Mouse (Mus musculus): ENCODE results near the gene Hsd17b6.
A peak's percentile ranks its signal among the peaks of the same experiment; 100 is the strongest.

The Hsd17b6 gene

DNA sequence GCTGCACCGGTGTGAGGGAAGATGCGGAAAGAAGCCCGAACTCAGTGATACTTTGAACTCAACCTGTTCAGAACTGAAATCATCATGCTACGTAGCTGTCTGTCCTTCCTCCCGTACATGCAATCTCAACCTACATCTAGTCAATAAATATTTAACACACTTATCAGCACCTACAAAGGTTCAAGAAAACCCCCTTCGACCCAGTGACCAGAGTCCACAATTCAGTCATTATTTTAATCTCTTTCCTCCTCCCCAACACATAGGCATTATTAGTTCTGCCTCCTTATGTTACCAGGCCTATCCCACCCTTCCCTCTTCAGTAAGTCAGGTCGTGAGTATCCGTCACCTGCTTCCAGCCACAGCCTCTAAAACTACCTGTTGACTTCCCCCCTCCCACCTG, 1.9 kb downstream of the Hsd17b6 start:
- DNase-seq (ENCODE audit: low spot score): no peak

DNA sequence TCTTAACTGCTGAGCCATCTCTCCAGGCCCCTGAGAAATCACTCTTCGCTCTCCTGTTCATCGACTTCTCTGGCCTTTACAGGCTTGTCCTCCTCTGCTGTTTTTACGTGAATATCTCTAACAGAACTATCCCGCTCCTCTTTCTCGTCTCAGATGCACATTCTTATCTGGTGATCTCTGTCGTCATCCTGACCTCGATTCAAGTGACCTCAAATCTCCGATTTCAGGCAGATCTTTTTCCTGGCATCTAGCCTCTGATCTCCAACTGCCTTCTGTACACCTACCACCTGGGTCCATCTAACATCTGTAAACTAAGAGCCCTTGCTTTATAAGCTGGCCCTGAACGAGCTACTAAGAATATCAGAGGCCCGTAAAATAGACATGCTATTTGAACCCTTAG, 2.5 kb downstream of the Hsd17b6 start:
- DNase-seq (ENCODE audit: low spot score): no peak

DNA sequence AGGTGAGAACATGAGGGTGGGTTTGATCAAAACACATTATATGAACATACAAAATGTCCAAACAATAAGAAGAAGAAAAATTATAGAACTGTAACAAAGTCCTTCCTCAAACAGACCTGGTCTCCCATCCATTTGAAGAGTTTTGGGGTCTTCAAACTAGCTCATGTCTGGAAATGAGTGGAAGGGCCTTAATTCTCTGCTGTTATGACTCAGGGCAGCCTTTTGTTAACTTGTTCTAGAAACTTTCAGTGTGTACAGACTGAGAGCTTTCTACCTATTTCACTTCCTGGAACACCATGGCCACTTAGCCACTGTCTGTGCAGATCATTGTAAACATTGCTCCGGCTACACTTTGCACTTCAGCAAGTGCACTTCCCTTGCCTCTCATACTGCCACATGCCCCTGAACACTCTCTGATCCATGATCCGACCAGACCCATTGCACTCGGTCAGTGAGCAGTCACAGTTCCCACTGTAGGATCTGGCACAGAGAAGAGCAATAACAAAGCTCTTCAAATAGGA, 4.1 kb downstream of the Hsd17b6 start:
- no peak for DNase-seq (ENCODE audit: low spot score)

DNA sequence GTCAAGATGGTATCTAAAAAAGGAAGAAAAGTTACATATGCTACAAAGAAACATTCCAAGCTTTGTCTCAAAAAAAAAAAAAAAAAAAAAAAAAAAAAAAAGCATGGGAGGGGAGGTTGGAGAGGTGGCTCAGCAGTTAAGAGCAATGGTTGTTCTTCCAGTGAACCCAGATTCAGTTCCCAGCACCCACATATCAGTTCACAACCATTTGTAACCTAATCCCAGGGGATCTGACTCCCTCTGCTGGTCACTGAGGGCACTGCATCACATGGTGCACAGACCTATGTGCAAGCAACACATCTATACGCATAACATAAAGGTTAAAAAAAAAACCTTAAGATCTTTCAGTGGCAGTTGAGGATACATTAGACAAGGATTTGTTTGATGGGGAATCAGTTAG, 9.2 kb downstream of the Hsd17b6 start:
- no peak for DNase-seq (ENCODE audit: low spot score)

DNA sequence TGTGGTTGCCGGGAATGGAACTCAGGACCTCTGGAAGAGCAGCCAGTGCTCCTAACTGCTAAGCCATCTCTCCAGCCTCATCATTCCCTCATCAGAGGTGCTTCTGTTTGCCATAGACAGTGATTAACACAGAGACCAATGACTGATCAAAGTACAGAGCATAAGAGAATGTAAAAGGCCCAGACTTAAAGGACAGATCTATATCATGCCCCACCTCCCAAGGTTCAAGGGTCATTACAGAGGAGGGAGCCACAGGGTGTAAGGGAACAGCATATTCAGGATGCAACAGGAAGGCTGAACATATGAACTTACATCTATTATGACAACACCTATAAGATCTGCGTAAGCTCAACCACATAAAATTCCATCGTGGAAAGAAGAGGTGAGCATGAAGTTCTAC, 10.7 kb downstream of the Hsd17b6 start:
- DNase-seq (ENCODE audit: low spot score): no peak

DNA sequence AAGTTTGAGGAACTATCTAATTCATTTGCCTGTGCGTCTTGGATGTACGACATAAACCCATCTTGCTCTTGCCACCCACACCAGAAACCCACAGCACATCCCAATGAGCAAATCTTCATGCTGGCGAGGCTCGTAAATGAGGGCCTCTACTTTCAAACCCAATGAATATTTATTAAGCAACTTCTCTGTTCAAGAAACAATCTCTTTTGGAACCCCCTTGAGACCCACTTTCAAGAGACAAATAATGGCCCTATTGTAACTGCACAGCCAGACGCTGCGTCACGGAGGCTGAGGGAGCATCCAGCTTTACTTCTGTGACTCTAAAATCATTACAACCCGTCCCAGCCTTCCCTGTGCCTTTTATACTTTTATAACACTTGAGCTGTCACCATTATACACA, 21.8 kb downstream of the Hsd17b6 start:
- peak; percentile 6 for DNase-seq (ENCODE audit: low spot score)

DNA sequence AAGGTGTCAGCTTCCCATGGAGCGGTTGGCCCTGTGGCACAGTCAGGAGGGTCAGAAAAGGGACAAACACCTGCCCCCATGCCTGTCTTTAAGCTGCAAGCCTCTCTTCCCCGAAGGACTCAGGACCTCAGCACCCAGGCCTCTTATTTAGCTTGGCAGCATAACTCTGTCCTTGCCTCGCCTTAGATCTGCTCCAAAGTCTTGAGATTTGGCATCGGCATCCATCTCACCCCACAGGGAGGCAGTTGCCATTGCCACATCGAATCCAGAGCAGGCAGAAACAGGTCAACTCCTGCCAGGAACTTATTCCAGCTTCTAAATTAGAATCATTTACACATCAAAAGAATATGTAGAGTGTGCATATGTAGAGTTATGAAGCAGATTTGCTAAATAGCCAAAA, 22.8 kb downstream of the Hsd17b6 start:
- no peak for DNase-seq (ENCODE audit: low spot score)

DNA sequence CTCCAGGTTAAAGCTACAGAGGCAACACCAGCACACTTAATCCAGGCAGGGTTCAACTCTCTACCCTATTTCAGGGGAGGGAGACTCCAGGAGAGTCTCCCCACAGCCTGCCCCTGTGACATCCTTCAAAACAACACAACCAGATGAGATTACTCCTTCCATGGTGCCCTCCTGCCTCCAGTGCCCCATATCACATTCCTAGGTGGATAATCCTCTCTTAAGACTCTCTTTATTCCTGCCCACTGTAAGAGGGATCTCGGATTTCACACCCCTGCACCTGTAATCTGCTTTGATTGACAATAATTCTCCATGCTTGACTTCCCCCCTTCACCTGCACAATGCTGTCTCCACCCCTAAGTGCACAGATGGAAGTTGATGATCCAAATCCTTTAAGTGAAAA, 31.9 kb downstream of the Hsd17b6 start:
- no peak for DNase-seq (ENCODE audit: low spot score)

DNA sequence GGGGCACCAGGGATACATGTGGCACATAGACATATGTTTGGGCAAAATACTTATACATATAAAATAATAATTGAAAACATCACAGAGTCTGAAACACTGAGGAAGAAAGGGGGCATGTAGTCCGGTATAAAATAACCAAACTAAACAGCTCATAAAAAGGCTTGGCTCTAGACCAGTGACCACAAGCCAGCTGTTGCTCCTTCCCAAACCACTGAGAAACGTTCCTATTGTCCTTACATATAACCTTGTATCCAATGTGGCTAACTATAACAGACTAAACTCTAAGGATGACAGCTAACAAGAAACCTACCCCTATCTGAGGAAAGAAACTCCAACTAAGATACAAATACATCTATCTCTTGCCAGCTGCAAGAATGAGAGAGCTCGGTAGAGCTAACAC, 33.3 kb downstream of the Hsd17b6 start:
- DNase-seq (ENCODE audit: low spot score): no peak

DNA sequence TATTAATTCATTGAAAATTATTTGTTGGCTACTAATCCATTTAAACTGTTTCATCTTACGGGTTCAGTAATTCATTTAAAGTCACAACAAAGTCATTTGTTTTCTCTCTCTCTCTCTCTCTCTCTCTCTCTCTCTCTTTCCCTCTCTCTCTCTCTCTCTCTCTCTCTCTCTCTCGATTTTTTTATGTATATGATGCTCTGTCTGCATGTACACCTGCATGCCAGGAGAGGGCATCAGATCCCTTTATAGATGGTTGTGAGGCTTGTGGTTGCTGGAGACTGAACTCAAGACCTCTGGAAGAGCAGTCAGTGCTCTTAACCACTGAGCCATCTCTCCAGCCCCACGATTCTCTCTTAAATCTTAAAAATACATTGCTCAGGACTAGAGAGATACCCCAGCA, 36.3 kb downstream of the Hsd17b6 start:
- DNase-seq (ENCODE audit: low spot score): no peak

DNA sequence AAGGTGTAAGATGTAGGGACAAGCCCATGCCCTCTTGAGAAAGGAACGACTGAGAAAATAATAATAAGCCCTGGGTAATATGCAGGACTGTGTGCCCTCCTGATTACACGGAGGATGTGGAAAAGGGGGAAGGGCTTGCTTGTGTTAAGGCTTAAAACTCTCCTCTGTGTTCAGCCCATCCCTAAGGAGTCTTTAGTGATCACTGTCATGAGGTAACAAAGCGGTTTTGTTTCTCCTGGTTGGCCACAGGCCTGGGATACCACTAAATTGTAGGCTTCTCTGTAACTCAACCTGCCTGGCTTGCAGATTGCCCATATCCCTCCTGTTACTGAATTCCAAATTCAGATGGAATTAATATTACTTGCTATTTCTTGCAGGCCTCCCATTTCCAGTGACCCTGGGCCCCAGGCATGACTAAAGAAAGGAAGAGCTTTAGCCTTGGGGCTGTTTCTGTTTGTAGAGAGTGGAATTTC, 37.0 kb downstream of the Hsd17b6 start:
- DNase-seq (ENCODE audit: low spot score): no peak

DNA sequence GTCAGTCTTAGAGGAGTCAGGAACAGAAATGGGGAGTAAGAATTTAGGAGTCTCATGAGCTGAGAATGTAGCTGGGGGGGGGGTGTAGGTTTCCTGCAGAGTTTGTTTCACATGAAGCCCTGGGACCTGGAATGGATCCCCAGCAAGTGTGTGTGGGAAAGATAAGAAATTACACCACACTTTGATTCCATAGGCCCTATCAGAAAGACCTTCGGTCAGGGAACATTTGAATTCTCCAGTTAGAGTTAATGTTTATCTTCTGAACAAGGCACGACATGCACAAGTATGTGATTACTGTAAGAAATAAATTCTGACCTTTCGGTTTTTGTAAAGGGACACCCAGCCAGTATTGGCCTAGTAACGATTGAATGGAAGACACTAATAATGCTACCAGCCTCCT, 37.6 kb downstream of the Hsd17b6 start:
- DNase-seq (ENCODE audit: low spot score): no peak

DNA sequence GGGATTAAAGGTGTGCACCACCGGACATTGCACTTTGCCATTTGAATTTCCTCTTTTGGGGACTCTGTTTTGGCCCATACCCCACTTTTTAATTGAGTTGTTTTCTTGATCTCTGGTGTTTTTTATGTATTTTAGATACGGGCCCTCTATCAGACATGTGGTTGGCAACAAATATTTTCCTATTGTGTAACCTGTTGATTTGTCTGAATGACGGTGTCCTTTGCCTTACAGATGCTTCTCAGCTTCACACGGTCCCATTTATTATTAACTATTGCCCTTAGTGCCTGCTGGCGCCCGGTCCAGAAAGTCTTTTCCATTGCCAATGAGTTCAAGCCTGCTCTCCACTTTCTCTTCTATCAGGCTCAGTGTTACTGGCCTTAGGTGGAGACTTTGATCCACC, 40.9 kb downstream of the Hsd17b6 start:
- no peak for DNase-seq (ENCODE audit: low spot score)

DNA sequence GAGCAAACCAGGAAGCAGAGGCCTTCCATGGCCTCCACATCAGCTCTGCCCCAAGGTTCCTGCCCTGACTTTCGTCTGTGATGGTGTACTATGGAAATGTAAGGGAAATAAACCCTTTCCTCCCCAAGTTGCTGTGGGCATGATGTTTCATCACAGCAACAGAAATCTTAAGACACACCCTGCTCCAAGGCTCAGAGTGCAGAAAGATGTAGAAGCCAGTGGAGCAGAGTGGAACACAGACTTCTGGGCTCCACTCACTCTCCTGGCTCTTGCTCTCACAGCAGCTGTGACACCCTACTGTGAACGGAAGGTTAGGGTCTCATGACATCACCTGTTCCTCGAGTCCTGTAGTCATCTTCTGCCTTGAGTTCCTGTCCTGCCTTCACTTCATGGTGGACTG, 43.4 kb downstream of the Hsd17b6 start:
- no peak for DNase-seq (ENCODE audit: low spot score)

DNA sequence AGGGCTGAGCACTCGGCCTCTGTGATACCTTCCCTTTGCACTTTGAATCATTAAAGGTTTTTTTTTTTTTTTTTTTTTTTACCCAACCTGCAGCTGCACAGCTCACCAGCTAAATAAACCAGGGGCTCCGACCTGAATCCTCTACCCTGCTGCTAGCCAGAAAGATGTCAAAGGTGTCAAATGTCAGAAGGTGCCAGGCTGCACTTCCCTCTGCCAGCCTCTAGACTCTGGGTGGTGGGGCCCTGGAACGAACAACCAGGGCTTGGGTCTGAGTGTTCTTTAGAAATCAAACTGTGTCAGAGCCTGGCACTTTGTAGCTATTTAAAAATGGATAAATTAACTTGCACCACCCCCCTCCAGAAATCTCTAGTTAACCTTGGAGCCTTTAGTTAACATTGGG, 45.0 kb downstream of the Hsd17b6 start:
- no peak for DNase-seq (ENCODE audit: low spot score)

DNA sequence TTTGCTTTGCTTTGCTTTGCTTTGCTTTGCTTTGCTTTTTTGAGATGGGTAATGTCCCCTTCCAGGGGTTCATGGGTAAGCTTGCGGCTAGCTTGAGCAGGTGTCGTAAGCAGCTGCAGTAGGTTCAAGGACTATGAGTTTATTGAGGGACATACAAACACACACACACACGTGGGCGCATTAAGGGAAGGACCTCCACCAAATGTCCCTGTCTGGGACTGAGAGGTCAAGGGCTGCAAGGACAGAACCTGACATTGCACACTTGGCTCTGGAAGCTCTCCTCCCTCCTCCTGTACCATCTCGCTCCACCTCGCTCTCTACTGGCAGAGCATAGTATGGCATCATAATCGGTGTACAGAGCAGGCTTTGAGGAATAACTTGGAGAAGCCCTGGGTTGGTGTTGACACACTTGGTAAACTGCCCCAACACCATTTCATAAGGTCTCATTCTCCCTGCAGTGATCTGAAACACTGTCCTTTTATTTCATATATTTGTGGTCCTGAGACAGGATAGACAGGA, 48.2 kb downstream of the Hsd17b6 start:
- no peak for DNase-seq (ENCODE audit: low spot score)

DNA sequence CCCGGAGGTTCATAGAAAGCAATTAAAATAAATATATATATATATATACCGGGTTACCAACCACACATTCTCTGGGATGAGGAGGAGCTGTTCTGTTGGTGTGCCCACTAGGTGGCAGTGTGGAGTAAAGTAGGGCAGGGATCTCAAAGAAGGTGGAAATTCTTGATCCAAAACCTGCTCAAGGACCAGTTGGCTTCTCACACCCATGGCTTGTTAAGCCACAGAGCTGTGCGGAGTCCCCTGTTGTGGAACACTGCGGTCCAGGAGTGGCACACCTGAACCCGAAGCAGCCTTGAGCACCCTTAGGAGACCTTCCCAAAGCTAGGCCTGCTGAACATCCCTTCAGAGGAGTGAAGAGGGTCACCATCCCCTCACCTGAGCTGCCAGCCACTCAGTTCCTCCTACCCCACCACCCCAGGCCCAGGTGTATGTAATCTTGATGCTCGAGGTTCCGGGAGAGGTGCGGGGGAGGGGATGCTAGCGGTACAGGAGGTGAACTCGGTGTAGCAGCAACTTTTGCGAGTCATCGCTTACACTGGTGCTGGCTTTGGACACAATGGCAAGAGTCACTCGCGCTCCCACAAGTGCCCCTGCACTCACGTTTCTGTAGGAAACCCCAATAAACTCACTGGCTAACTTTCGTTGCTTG, 51.1 kb downstream of the Hsd17b6 start:
- peak; percentile 82 for DNase-seq (ENCODE audit: low spot score)

DNA sequence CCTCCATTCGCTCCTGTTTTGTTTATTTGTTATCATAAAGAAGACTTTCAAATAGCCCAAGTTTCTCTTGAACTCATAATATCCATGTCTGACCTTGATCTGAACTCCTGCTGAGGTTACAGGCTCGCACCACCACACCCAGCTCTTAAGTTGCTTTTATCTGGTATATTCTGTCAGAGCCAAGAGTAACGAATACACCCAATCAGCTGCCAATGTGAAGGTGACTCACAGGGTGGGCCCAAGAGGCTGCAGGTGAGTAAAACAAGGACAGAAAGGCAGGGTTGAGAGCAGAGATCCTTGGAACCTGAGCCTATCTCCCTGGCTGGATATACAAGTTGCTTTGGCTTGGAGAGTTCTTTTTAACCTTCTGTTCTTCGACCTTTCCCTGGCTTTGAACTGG, 52.4 kb downstream of the Hsd17b6 start:
- DNase-seq (ENCODE audit: low spot score): no peak

DNA sequence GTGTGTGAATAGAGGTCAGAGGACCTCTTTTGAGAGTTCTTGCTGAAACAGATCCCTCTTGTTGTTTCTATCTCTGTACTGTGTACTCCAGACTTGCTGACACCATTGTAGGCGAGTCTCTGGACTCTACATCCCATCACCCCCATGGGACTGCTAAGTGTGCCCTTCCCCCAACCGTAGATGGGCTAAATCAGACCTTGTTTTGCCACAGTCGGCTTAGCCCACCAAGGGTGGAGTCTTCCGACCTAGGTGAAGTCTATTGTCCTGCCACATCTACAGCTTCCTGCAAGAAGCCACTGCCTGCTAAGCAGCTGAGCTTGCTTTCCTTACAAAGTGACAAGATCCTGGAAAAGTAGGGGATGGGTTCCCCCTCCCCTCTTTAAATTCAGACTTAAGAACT, 55.6 kb downstream of the Hsd17b6 start:
- DNase-seq (ENCODE audit: low spot score): no peak

DNA sequence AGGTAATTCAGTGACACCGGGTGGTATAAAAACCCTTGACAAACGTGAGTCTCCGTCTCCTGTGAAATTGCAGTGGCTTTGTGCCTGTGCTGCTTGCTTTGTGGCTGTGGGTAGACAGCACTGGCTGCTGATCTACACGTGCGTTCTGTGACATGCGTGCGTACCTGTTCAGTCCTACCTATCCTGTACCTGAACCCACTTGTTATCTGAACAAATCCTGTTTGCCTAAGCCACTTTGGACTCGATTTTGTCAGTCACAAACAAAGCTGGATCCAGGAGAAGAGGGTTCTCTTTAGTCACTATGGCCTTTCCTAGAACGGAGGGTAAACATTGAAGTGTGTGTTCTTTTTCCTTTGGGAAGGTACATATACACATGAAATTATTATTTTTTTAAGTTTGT, 56.0 kb downstream of the Hsd17b6 start:
- no peak for DNase-seq (ENCODE audit: low spot score)

DNA sequence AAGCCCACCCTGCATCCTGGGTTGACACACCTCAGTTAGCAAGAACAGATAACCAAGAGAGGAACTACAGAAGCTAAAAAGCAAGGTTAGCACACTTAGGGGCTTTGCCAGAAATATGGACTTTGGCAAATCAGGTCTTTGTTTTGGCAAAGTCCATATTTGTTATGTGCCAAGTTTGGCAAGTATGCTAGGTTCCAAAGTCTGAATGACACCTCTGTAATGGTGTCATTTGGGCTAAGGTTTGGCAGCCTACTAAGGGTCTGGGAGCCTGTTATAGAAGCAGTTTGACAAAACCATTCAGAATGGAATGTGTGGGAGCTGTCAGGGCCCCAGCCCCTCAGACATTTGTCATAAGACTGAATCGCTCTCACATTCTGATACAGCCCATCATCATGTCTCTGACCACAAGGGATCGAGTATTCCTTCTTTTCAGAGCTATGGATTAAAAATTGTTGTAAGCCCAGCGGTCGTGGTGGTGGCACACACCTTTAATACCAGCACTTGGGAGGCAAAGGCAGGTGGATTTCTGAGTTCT, 57.7 kb downstream of the Hsd17b6 start:
- DNase-seq (ENCODE audit: low spot score): no peak

DNA sequence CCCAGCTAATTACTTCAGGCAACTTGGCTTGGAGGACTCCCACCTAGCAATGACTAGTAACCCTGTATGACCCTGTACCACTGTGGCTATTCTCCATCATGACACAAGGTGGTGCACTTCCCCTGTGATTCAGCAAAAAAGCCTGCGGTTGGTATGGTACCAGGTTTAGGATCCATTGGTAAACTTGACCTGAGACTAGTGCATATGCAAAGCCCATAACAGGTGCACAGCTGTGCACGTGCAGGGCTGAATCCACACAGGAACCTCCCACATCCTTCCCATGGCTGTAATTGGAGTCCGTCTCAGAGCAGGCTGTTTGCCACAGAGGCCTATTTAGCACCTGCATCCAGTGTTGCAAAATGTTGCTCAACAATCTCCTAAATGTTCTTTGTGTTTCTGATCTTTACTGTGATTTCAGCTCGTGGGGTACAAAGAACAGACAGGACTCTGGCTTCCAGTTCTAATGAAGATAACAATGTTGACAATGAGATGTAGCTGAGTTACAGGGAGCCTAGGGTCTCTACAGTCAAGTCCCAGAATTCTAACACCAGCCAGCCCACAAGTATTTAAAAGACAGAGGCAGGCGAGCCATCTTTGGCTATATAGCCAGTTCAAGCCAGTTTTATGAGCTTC, 61.9 kb downstream of the Hsd17b6 start:
- DNase-seq (ENCODE audit: low spot score): peak; percentile 82
